Mouse (Mus musculus): ENCODE results near the gene Gm572.

The Gm572 gene

DNA sequence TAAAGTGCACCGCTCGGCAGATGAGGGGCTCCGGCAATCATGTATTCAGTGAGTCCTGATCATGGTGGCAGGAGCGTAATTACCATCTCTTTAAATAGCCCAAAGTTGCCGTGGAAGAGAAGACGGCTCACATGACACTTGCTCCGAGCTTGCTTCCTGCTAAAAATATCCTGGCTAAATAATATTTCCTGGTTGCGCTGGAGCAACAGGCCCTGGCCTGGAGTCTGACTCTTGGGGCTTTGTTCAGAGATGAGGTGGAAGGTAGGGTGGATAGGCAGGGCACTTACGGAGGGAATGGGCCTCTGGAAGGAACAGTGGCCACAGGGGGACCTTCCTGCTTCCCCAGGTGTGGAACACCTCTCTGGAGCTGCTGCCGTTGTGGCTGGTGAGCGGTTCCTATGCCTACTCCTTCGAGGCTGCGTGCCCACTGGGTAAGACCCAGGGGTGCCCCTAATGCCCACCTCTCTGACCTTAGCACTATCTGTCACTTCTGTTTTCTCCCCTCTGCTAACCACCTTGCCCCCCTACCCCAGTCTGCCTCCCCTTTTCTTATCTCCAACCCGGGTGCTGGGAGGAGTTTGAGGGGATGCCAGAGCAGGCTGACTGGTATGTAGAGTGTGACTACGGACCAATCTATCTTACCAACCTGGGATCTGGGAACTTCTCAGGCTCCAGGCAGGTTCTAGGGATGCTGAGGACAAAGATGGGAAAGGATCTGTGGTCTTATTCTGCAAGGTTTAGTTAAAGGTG, 24.1 kb downstream of the Gm572 start:
- DNase-seq: no peak

DNA sequence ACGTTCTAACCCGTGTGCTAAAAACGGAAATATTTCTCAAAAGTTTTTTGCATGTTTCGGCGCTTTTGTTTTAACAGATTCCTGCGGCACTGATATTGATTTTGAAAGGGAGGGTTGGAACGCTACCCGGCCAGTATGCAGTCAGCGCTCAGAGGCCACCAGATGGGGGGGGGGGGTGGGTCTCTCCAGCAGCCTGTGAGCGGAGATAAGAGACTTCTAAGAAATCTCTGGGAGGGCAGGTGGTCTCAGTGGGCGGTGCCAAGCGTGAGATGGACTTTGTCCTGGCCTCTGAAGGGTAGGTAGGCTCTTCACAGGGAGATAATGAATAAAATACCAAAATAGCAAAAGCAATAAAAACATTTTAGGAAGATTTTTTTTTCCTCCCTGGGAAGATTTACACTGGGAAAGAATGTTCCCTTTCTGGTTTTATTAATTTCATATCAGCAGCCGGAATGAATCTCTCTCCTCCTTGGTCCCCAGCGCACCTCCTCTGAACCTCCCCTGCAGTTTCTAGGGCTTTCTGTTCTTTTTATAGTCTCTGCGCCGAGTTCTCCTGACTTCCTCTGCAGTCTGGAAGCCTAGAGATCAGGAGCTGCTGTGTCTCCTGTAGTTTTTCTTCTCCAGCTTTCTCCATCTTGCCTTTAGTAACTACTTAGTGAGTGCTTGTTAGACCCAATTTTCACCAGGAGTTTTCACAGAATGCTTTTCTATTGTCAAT, 28.3 kb downstream of the Gm572 start:
- no peak for DNase-seq

DNA sequence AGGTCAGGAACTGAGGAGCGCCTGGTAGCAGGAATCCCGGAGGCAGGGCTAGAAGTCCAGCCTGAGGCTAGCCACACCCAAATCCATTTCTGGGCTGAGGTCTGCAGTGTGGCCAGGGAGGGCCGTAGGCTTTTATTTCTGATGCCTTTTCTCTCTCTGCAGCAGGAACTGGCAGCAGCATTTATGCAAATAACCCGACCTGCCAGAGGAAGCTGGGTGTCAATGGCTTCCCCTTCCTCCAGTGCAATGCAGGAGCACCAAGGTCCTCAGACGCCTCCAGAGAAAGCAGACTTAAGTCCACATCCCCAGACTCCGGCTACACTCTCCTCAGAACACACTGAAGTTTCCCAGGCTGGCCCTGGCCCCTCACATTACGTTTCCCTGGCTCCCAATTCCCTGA, 31.9 kb downstream of the Gm572 start:
- DNase-seq: peak in 1 of 2 experiments; percentile 25

DNA sequence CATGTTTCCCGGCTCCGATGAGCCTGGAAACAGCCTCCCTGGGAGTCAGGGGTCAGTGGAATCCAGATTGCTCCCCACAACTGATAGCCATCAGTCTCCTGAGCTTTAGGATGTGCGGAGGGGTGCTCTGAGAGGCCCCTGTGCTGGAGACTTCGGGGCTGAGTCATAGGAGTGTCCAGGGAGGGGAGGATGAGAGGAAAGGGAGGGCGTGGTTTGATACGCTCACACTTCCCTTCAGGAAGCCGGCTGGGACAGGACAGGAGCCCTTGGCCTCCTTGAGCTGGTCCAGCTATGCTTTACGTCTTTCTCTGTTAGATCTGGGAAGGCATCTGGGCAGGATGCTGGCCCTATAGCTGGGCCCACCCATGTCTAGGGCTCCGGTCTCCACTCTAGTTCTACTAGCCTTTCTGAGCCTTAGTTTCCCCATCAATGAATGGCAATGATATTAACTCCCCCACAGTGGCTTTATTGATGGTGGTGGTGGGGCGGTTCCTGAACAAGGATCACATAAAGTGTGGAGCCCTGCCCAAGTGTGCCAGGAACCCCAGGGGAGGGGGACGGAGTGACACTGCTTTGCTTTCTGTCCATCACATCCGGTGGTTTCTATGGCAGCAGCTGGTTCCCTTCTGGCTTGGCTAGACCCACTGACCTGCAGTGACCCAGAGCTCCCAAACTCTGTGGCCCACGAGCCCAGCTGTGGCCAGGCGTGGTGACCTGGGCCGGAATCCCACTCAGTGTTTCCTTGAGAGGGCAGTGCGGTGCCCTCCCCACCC, 33.3 kb downstream of the Gm572 start:
- peak; percentile 58 to 75 for DNase-seq

DNA sequence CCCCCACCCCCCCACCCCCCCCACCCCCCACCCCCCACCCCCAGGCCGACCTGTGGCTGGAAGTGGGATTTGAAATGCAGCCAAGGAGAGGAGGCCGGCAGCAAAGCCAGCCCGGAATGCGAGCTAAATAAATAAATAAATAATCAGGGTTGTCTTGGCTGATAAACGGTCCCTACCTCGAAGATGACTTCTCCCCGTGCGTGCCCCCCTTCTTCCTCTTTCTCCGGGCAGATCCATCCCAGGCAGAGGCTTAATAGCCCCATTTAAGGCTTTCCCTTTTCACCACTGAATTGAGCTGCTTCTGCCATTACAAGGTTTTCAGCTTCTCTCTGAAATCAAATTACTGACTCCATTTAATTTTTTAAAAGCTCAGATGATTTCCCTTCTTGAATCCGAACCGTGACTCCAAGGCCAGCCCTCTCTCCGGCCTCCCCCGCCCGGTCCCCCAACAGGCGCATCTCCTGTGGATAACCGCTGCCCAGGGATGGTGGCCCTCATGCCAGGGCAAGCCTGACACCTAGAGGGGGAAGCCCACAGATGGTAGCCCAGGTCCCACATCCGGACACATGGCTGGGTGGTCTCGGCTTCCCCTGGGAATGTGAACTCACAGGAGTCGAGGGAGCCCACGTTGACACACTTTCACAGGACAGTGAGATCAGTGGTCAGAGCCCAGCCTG, 34.0 kb downstream of the Gm572 start:
- DNase-seq: peak; percentile 46 to 59

DNA sequence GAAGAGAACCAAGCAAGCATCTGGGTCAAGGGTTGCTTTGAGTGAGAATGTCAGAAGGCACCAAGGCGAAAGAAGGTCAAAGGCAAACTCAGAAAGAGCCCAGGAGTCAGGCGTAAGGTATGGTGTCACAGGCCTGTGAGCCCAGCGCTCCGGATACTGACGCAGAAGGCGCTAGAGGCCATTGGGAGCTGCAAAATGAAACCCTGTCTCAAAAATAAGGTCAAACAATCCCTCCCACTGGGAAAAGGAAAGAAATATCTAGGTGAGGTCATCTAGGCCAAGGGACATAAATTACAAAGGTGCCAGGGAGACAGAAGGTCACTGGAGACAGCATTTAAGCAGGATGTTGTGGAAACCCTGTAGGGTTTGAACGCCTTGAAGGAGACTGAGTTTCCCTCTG, 35.0 kb downstream of the Gm572 start:
- DNase-seq: no peak

DNA sequence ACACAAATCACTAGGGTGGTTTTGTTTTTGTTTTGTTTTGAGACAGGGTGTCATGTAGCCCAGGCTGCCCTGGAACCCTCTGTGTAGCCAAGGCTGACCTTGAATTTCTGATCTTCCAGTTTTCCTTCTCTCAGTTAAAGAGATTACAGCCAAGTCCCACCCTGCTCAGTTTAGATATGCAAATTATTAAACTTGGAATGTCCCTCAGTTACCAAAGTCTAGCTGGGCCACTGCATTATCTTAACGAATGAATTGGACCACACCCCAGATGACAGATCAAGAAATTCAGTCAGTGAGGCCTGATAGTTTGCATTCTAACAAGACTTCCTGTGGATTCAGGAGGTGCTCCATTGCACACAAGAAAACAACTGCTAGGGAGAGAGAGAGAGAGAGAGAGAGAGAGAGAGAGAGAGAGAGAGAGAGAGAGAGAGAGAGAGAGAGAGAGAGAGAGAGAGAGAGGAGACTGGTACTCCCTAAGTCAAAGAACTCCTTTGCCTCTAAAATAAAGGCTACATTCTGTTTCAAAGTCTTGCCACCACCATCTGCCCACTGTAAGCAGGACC, 37.5 kb downstream of the Gm572 start:
- no peak for DNase-seq

DNA sequence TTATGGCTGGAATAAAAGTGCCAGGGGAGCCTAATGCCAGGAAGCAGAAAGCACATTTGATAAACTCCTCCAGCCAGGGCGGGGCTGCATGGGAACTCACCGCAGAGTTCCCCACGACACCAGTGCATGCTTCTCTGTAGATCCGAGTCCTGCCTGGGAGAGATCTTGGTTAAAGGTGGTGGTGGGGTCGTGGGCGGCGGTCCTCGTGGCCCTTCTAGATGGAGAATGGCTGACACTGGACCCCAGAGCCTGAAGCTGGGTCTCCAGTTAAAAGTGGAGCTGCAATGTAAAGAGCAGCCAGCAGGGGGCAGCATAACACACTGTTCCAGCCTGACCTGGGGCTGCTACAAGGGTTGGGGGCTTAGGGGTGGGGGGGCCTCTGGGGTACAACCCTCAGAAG, 38.3 kb downstream of the Gm572 start:
- peak; percentile 83 to 84 for DNase-seq

DNA sequence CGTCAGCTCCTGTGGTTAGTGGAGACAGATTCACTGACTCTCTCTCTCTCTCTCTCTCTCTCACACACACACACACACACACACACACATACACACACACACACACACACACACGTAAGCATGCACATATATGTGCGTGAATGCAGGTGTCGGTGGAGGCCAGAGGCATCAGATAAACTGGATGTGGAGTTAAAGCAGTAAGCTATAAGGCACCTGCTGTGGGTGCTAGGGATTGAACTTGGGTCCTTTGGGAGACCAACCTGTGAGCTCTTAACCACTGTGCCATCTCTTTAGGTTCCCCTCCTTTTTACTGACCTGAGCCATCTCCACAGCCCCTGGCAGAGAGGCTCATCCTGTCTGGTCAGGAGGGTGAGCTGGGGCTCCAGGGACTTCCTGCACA, 39.8 kb downstream of the Gm572 start:
- no peak for DNase-seq

DNA sequence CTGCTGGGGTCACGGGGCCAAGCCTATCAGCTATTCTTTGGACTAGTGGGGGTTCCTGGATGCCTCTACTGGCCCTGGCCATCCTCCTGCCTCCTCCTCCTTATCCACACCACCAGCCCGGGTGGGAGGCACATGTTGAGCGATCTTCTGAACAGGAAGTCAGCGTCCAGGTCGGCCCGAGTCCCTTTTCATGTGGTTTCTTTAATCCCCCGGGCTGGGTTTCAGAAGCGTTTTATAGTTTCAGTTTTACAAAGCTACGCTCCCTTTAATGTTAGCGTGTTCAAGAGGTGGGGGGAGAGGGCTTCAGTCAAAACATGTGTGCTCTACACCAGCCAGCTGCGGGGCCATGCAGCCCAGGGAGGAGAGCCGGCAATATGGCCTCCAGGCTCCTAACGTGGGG, 40.4 kb downstream of the Gm572 start:
- DNase-seq: no peak

DNA sequence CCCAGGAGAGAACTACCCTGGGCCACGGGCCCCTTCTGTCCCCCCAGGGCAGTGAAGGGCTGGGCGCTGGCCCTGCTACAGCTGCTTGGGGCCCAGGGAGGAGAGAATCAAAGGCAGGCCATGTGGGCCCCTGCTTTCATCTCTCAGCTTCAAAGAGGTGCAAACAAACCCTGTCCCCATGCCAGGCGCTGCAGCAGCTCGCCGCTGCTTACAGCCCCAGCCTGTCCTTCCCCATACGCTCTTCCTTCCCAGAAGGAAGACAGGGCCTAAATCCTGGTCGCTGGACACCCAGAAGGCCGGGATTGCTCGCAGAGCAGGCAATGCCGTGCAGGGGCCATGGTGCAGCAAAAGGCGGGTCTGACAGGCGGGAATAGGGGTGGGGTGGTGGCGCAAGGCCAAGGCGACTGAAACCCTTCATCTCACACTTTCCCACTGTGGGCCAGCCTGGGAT, 43.4 kb downstream of the Gm572 start:
- no peak for DNase-seq

DNA sequence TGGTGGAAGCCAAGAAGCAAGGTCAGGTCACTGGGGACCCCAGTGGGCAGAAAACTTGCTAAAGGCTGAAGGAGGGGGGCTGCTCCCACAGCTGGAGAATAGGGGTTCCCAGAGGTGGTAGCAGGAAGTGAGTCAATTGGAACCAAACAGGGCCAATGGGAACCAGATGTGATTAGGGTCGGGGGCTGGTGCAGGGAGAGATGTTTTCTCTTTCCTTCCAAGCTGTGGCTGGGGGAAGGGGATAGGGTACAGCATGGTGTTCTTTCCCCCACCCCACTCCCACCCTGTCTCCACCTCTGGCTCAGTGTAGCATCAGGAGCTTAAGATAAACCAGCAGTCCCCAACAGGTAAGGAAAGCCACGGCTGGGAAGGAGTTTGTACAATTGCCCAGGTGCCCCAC, 45.0 kb downstream of the Gm572 start:
- no peak for DNase-seq

DNA sequence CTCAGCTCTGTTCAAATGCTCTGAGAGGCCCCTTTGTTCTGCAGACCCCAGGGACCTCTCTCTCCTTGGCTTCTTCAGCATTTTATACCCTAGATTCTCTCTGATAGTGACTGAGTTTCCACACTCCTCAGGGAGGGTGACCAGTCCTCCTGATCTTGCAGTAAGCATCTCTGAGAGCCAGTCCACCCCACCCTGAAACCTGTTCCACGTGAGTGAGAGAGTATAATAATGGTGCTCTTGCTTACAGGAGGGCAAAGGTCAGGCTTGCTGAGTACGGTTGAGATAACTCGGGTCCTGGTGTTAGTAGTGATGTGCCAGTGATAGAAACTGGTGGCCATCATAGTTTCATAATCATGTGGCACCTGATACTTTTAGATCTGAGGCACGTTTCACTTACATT, 48.1 kb downstream of the Gm572 start:
- no peak for DNase-seq

DNA sequence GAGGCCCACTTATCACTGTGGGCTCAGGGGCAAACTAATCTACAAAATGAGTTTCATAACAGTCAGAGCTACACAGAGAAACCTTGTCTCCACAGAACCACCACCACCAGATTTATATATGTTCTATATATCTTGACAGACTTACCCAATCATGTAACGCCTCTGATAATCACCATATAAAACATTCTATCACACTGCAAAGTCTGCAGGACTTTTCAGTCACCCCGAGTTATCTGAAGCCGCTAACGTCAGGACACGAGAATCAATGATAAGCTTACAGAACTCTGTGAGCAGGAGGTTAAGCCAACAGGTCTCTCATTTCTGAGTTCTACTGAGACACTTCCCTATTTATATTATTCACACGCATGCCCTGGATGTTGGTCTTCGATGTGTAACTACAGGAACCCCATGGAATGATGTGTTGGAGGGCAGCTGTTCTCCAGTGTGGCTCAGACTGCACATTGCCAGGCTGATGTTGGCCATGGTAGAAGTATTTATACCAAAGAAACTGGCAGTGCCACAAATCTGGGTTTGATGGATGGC, 50.4 kb downstream of the Gm572 start:
- DNase-seq: no peak

DNA sequence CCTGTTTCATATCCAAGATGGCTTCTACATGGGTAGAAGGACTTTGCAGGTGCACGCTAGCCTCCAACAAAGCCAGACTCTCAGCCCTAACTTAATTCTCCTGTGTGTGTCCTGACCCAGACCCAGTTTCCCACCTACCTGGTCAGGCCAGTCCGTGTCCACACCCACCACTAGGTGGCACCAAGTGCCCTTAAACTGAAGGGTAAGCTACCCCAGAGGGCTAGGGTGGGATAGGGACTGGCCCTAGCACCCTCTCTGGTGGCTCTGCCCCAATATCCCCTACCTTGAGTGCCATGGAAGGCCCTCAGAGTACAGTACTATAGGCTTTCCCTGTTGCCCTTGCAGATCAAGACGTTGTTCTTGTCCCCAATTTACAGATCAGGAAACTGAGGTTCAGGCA, 61.6 kb downstream of the Gm572 start:
- peak; percentile 67 to 76 for DNase-seq

DNA sequence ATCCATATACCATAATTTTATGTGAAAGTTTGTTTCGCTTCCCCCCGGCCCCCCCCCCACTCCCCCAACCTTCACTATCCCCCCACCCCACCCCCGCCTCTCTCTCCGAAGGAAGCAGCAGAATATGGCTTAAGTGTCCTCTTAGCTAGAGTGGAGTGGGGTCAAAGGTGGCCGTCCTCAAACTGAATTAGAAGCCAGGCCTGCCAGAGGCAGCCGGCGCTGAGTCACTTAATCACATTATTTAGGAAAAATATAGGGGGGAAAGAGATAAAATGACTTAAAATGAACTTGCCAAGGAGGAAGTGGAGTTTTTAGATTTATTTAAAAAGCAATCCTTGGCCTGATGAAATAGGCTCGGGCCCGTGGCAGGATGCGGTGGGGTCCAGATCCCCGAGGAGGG, 65.7 kb downstream of the Gm572 start:
- DNase-seq: peak; percentile 39 to 47

DNA sequence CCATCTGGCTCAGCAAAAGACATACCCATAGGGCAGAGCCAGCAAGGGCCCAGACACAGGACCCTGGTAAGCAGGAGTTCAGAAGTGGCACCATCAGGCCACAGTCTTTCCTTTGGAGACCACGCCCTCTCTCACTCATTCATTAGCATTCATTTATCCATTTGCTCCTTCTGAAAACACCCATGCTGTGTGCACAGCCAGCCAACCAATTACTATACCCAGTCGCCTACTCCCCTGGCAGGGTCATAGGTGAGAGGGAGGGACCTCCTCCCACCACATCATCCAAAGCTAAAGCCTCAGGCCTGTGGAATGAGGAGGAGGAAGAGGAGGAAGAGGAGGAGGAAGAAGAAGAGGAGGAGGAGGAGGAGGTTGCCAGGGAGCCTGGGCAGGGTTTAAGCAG, 67.3 kb downstream of the Gm572 start:
- peak; percentile 46 to 61 for DNase-seq

DNA sequence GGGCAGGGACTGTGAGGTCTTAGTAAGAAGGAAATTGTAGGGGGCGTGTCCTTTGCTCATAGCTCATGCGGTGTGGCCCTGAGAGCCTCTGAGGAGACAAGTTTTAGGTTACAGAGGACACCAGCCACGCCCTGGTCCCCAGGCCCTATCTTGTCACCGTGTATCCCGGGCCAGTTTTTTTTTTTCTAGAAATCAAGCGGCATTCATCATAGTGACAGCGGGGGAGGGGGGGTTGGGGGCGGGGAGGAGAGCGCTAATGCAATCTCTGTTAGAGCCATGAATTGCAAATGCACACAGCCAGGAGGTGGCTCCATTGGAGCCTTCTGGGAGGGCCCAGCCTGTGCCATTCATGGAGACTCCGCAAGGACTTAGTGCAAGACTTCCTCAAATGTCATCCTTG, 68.2 kb downstream of the Gm572 start:
- no peak for DNase-seq

DNA sequence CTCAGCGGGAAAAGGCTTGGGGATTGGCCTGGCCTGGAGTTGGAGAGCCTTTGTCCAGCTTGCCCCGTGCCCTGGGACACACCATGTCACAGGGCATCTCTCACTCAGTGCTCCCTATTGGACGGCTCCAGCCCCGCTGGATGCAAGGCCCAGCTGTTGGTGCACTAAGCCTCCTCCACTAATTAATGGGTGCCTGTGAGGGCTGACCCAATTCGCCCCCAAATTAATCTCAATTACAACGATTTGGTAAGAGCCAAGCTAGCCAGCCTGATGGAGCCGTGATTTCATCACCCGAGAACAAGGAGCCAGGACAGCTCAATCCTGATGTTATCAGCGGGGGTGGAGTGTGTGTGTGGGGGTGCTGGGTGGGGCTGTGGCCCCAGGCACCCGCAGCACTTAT, 69.5 kb downstream of the Gm572 start:
- DNase-seq: no peak

DNA sequence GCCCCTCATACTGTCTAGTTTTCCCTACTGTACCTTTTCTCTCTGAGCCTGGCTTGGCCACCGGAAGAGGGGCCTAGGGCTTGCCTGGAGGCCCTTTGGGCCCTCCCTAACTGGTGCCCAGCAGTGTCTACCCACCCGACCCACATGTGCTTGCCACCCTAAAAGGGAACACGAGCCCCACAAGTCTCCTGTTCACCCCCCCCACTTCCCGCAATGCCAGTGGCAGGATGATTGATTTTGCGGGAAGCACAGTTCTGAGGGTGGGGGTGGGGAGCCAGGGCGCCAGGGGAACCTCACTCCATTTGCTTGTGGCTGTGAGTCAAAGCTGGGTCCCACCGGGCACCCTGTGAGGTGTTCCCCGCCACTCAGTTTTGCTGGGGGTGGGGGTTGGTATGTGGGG, 70.9 kb downstream of the Gm572 start:
- no peak for DNase-seq

DNA sequence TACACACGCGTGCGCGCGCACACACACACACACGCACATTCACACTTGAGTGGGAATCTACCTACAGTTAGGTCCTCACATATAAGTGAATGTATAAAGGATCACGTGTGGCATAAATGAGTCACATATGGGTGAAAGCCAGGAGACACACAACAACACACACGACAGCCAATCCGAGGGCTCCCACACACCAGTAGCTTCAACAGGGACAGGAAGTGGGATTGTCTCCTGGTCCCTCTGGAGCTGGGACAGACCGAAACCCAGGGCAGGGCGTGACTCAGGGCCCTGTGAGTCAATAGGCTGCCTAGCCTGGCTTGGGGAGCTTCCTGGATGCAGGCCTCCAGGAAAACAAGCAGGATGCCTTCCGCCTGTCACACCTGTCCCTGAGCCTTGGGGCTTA, 71.6 kb downstream of the Gm572 start:
- no peak for DNase-seq

DNA sequence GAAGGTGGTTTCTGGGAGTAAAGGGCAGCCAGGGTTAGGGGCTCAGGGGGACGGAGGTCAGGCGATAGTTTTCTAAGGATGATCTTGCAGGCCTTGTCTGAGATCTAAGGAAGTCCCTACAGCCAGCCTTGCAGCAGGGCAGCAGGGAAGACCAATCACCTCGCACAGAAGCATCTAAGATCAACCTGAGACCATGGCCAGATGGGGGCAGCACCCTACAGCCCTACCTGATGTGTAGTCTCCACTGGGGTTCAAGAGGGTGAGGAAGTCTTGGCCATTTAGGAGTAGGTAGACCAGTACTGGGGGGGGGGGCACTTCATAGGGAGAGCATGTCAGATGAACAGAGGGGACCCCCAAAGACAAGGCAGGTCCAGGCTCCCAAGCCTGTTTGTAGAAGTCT, 72.3 kb downstream of the Gm572 start:
- DNase-seq: peak; percentile 48 to 63
